Mouse (Mus musculus) lung, postnatal 0 days (tissue): Measurements from ENCODE around the gene 2300002M23Rik.

Source experiments
- CTCF ChIP-seq: IDR thresholded peaks from 2 replicates; pipeline ENCODE4 v1.5.1; 2016; ENCODE audit warnings: antibody characterized with exemption, mild to moderate bottlenecking
- EP300 ChIP-seq: IDR thresholded peaks from 2 replicates; pipeline ENCODE4 v1.6.1; 2016; ENCODE audit warnings: antibody characterized with exemption, mild to moderate bottlenecking, control low read depth

GRCm38 (mm10) chr17:35549437-35550142, 17.7 kb upstream of the 2300002M23Rik start:
- TF ChIP-seq CTCF = no peak
- no peak for TF ChIP-seq EP300
